Mouse (Mus musculus) kidney, postnatal 10 days (tissue): Measurements from ENCODE around the gene Arhgef3.

Experiments used
- DNase-seq: peaks from one replicate; pipeline ENCODE4 v3.0.0; 2021; ENCODE audit warnings: mixed read lengths

Gene Arhgef3

GRCm38 (mm10) chr14:27325537-27325936 lies 210.8 kb downstream of the Arhgef3 start:
- no peak for DNase-seq

- DNase-seq = no peak
These were observed 213.2 kb downstream of the Arhgef3 start for GRCm38 (mm10) chr14:27327862-27328261.

DNA sequence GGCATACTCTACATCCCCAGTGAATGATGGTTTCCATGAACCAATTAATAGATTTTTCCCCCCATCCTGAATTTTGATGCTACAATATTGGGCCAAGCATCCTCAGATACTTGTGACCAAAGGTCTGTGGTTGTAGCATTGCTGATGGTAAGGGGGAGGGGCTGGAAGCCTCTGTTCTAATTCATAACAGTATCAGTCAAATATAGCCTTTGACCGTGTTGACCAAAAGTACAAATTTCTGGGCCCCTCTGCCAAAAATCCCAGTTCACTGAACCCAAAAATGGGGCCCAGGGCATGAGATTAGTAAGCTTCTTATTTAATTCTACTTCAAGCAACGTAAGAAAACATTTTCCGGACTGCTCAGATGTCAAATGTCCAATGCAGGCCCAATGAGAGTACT lies 214.3 kb downstream of the Arhgef3 start:
- no peak for DNase-seq

- DNase-seq = no peak
These were observed 216.9 kb downstream of the Arhgef3 start for GRCm38 (mm10) chr14:27331490-27332035.

- no peak for DNase-seq
These were observed 217.8 kb downstream of the Arhgef3 start for GRCm38 (mm10) chr14:27332359-27332987.

GRCm38 (mm10) chr14:27335331-27336207 lies 220.9 kb downstream of the Arhgef3 start:
- peak; percentile 92 for DNase-seq

DNA sequence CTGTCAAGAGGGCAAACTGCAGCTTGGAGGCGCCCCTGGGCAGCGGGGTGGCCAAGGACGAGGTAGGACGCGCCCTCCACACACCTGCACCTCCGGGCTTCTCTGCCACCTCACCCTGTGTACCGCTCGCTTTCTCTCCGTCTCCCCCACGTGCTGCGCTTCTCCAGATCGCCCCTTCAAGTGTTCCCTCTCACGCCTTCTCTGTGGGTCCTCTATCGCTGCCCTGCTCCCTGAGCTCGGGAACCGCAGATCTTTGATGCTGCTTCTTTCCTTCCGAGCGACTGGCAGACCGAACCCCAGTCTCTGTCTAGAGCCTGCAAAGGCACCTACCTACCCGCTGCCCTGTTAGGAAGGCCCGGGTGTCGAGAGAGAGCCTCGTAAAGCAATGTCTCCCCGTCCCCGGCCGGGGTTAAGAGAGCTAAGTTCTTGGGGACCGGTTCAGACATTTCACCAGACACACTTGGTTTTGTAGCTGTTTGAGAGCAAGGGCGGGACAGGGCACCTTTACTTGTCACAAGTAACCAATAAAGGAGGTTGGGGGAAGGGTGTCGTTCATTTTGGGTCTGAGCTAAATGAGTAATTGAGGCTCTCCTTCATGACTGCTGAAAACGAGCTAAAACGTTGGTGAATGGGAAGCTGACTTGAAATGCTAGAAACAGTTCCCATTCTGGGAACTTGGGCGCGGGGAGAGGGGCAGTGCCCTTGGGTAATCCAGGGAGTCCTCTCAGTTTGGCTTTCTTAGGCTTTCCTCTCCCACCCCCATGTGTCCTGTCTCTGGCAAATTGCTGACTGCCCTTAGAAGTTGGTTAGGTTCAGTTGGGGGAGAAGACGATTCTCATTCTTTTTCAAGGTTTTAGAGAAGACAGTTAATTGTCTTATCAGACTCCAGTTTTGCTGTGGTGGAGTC lies 221.8 kb downstream of the Arhgef3 start:
- DNase-seq = no peak

DNA sequence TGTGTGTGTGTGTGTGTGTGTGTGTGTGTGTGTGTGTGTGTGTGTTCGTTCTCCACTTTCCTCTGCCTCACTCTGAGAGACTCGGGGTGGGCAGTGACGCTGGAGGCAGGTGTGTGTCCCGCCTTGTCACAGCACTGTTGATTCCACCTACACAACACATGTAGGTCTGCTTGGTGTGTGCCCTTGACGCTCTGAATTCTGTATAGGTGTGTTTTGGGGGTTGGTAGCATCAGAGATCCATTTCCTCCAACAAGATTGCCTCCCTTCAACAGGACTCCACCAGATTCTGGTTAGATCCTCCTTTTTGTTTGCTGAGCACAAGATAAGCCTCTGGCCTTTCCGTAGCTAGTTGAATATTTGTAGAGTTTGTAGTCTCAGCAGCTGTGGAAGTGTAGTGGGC lies 222.5 kb downstream of the Arhgef3 start:
- DNase-seq = no peak

GRCm38 (mm10) chr14:27338034-27338708 lies 223.5 kb downstream of the Arhgef3 start:
- DNase-seq = peak; percentile 75

DNA sequence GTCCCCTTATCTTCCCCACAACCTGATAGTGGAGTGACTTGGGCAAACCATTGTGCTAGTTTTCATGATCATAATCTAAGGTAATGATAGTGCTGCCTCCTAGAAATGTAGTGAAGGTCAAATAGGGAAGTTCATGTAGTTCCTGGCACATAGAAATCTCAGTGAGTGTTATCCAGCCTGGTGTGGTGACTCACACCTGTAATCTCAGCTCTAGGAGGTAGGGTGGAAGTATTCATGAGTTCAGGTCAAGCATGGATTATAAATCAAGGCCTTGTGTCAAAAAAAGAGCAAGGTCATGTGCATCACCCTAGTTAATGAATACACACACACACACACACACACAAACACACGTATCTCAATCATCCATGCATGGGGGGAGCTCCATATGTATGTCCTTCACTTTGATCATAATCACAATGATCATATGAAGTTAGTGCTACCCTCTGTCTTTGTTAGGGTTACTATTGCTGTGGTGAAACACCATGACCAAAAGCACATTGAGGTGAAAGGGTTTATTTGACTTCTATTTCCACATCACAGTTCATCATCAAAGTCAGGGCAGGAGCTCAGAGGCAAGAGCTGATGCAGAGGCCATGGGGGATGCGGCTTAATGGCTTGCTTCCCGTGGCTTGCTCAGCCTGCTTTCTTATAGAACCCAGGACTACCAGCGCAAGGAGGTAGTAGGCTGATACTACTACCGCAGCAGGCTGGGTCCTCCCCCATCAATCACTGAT lies 226.2 kb downstream of the Arhgef3 start:
- DNase-seq = no peak

- DNase-seq = no peak
These were observed 226.8 kb downstream of the Arhgef3 start for GRCm38 (mm10) chr14:27341486-27341885.

GRCm38 (mm10) chr14:27342451-27342850 lies 227.8 kb downstream of the Arhgef3 start:
- DNase-seq = no peak

- DNase-seq = no peak
These were observed 229.7 kb downstream of the Arhgef3 start for GRCm38 (mm10) chr14:27344250-27344990.

GRCm38 (mm10) chr14:27345051-27345885 lies 230.6 kb downstream of the Arhgef3 start:
- DNase-seq = no peak

DNA sequence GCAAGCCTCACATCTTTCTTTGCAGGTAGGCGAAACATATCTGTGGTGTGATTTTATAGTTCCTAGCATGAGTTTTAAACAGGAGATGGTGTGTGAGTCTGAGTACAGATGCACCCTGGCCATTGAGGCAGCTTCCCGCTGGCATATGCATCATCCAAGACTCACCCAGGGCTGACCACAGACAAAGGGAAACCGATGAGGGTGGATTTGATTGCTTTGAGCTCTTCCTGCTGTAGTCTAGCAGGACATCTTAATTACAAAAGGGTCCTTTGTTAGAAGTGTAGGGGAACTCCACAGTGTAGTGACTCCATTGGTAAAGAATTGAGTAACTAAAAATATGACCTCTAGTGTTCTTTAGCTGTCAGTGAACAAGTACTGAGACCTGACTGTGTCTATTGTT lies 232.5 kb downstream of the Arhgef3 start:
- DNase-seq = no peak

- DNase-seq = no peak
These were observed 233.0 kb downstream of the Arhgef3 start for GRCm38 (mm10) chr14:27347666-27348065.

- no peak for DNase-seq
These were observed 233.4 kb downstream of the Arhgef3 start for GRCm38 (mm10) chr14:27348088-27348487.

- DNase-seq = no peak
These were observed 234.0 kb downstream of the Arhgef3 start for GRCm38 (mm10) chr14:27348656-27349055.

DNA sequence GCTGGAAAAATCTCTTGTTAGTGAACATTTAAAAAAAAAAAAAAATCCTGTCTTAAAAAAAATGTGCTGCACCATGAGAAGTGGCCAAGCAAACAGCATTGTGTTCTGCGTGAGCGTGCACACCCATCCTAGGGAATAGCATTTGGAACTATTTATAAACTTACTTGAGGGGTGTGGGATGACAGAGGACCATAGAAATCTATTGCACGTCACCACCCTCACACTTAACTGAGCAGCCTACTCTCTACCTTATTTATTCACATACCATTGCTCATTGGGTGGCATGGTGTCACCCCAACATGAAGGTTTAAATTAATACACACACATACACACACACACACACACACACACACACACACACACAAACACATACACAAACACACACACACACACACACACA lies 234.4 kb downstream of the Arhgef3 start:
- DNase-seq = no peak
